Mouse (Mus musculus): Measurements from ENCODE around the gene Cfap77.

Cfap77 gene

DNA sequence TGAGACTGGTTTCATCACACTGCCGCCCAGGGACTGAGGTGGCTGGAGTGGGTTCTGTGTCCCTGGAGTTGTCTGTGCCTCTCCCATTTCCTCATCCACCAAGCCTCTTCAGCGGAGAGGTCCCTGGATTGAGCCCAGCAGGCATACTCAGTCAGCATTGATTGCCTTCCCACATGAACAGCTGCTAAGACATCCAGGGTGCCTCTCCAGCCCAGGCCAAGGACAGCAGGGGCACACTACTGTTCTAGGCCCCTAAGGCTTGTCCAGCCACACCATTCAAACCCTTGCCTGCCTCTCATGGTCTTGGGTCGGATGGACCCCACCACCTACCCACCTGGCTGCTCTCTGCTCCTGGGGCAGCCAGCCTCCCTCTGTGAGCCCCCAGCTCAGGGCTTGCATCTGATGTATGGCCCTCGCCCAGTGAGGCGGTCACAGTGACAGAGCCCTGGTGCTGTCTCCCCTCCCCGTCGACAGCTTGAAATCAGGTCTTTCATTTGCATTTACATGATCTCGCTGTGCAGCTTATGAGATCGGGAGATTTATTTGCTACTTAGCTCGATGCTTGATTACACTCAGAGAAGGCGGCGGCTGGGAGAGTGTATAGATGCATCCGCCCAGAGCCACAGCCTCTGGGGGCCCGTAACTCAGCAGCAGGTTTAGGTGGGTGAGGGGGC, 57.6 kb downstream of the Cfap77 start:
- DNase-seq (ENCODE audit: low spot score in 2 of 2): no peak

DNA sequence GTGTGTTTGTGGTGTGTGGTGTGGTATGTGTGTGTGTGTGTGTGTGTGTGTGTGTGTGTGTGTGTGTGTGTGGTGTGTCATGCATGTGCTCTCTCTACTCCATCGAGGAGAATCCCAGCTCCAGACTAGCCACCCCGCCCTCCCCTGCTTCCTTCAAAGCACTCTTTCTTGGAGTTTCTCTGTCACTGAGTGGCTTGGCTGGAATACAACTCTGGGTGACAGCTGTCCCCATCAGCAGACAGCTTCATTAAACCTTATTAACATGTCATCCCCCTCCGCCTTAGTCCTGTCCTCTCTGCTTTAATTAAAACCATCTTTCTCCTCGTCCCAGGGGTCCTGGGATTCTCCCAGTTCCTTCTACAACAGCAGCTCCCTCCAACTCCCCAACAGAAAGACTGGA, 59.4 kb downstream of the Cfap77 start:
- no peak for DNase-seq (ENCODE audit: low spot score in 2 of 2)

DNA sequence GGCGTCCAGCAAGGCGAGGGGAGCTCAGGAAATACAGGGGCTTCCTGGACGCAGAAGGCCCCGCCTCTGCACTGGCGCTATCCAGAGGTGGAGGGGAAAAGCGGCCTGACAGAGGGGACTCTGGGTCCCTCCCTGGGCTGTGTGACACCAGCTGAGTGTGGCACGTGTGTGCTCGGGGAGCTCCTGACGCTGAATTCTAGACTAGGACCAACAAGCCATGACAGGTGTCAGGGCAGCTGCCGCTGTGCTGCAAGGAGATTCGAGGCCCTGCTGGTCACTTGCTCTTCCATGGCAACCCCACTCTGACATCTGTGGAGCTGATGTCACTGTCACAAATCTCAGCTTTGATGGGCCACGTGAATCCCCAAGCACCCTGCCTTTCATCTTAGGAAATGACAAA, 60.9 kb downstream of the Cfap77 start:
- no peak for DNase-seq (ENCODE audit: low spot score in 2 of 2)

DNA sequence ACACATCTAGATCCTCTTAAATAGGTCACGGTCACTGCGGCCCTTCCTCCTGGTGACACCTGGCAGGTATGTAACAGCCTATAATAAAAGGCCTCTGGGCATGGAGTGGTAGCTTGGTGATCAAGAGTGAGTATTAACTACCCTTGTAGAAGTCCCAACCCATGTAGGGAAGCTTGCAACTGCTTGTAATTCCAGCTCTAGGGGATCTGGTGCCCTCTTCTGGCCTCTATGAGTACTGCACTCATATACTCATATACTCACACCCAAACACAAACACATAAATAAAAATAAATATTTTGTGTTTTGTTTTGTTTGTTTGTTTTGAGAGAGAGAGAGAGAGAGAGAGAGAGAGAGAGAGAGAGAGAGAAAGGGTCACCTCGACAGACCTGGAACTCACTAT, 66.1 kb downstream of the Cfap77 start:
- no peak for DNase-seq (ENCODE audit: low spot score in 2 of 2)

DNA sequence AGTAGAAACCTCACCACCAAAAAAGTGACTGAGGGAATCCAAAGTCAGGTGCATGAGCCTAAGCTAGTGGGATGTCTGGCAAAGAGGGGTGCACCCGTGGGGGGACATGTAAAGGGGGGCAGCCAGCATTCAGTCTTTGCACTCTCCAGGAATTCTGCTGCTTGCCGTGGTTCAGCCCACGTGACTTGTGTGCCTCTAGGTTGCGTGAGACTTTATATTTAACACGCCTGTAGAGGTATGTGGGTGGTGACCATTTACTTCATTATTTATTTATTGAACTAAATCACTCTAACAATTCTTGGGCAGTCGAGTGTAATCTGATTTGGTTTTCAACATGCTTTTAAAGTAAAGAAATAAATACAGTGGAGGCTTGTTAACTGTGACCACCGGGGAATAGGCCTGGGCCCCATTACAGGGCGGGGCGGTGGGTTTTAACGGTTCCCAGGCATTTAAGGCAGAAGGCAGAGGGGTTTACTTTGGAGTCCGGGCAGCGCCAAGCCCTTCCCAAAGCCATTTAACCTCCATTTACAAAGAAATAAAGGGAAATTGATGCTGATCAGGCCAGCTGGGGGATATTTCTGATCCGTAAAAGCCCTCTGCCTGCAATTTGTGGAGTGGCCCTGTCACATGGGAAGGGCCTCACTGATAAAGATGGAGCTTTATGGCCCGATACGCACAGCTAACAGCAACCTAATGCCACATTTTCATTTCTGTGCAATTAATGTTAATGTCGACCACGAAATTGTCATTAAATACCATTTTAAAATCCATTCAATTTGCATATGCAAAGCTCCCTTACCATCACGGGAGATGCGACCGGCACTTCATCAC, 74.6 kb downstream of the Cfap77 start:
- no peak for DNase-seq (ENCODE audit: low spot score in 2 of 2)

DNA sequence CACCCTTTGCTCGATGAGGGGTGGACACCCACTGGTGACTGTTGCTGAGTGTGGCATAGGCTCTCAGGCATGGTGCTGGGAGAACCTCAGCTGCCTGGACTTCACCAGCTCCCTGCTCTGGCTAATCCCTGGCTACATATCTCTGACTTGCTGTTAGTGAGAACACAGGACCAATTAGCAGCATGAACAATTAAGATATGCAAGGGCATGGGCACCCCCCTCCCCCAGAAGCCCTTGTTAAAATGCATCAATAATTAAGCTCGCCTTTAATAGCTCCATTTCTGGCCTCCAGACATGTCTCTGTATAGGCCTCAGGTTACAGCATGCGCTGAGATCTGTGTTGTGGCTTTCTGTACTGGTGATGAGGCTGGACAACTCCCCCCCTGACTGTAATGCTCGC, 76.4 kb downstream of the Cfap77 start:
- no peak for DNase-seq (ENCODE audit: low spot score in 2 of 2)

DNA sequence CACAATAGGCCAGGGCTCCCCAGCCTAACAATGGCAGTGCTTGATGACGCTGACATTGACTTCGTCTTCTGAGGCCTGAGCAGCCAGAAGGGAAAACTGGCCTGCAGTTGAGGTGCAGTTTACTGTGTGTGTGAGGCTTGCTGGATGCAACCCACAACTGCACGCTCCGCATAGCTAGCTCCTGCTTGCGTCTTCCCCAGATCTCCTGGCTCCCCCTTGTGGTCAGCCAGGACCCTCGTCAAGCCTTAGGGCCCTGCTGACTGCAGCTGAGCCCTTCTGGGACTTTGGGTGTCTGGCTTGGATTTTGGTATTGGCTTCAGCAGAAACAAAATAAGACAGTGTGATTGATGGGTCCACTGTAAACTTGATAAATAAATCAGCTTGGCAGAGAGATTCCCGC, 78.2 kb downstream of the Cfap77 start:
- peak; percentile 29 to 47 for DNase-seq (ENCODE audit: low spot score in 2 of 2)

DNA sequence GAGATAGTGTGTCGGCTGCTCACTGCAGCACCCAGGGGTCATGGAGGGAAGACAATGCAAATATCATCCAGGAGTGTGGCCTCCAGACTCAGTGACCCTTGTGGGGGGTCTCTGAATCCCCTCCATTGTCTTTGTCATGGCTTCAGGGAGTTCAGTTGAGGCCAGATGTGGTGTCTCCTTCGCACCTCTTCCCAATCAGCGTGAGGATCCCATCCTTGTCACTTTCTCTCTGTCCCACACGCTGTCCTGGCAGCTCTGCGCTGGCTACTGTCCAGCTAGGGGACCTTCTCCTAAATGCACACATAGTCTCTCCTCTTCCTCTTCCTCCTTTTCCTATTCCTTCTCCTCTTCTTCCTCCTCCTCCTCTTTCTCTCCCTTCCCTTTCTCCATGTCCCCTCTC, 79.3 kb downstream of the Cfap77 start:
- DNase-seq (ENCODE audit: low spot score in 2 of 2): no peak

DNA sequence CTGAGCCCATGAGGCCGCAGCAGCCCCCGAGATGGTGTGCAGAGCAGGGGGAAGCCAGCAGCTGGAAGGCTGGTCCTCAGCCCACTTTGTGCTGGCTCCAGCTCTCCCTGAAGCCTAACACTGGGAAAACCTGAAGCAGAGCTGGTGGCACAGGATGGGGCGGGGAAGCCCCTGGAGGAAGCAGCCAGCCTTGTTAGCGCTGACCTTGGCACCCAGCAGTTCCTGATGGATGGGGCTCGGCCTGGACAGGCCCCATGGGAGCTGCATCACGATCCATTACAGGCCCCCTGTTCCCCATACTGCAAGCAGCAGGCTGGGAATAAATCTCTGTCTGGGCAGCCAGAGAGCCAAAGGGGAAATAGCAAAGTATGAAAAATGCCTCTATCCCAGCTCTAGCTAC, 80.3 kb downstream of the Cfap77 start:
- no peak for DNase-seq (ENCODE audit: low spot score in 2 of 2)

DNA sequence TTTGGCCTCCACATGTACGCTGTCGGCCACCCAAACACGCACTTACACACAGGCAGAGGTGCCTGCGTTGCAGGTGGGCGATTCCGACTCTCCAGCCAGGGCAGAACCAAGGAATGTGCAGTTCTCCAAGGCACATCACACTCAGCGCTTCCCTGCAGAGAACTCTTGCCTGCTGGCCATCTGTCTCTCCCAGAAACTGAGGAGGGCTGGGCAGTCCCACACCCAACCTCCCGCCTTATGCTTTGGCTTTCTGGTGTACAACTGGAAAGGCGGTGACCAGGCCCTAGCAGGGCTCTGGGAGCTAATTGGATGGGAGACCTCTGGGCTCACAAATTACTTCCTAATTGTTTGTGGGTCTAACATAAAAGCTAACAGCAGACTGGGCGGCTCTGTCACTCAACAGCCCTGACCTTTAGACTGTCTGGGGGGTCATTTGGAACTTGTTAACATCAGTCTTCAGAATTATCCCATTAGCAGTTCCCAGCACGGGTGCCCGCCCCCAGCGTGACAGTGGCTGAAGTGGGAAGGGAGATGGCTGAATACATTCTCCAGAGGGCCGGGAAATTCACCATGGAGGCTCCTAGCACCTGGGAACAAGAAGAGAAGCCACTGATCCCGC, 80.9 kb downstream of the Cfap77 start:
- DNase-seq (ENCODE audit: low spot score in 2 of 2): no peak

DNA sequence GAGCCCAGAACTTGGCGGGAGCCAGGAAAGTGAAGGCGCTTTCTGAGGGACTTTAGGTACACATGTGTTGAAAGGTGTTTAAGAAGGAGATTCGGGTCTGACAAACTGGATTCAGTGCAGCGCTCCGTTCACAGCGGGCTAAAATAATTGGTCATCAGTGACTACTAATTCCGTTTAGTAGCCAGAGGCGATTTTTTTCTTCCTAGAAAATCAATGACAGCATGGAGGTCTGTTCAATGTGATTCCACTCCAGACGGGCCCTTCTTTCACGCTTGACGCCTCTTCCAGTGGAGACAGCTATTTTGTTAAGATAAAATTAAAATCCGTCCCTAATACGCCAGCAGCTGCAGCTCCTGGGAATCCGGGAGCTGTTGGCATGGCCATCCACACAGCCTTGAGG, 84.4 kb downstream of the Cfap77 start:
- DNase-seq (ENCODE audit: low spot score in 2 of 2): no peak

DNA sequence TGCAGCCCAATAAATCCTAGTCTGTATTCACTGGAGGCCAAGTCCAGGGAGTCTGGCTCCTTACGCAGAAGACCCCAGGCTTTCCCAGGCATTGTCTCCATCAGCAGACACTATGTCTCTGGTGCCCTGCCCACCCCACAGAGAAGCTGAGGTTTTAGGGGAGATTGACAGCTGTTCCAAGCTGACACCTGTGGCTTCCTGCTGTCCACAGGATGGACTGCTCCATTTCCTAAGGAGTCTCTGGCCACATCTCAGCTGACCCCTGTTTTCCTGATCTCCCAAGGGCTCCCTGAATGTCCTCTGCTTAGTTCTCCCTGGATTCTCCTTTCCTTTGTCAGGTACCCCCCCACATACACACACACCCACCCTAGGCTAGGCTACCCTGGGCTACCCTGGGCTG, 86.6 kb downstream of the Cfap77 start:
- DNase-seq (ENCODE audit: low spot score in 2 of 2): no peak

DNA sequence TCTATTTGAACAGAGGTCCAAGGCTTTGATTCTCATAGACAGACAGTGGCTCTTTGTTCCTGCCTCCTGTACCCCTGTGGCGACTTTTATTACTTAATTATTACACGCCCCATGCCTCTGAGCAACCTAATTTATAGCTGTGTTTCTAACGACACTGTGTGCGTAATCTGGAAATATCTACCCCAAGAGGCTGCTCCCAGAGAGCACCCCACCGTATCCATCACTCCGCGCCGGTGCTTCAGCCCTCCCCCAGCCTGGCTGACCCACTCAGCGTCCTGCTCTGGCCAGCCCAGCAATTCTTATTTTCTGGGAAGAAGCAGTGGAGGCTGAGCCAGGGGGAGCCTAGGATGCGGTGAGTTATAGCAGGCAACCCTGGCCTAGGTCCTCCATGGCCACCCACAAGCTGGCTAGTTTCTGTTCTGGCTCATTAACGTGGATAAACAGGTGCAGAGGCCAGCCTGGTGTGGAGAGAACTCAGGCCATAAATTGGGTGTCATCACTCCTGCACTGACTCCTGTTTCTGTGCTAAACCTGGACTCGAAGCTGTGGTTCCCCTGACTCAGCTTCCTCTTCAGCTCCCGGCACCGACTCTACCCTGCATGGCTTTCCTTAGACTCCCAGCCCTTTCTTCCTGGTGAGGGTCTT, 88.6 kb downstream of the Cfap77 start:
- DNase-seq (ENCODE audit: low spot score in 2 of 2): no peak

DNA sequence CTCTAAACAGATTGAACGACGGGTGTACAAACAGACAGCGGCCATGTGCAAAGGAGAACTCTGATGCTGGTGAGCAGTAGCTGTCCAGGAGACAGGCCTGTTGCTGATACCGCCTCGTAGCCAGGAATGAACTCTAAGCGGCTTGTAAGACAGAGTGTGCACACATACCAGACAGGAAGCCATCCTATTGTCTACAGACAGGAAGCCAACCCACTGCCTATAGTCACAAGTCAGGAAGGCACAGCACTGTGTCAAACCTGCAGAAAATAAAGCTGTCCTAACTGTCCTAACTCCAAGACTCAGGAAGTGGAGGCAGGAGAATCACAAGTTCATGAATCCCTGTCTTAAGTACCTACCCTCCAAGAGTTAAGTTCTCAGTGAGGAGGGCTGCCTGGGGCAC, 91.3 kb downstream of the Cfap77 start:
- DNase-seq (ENCODE audit: low spot score in 2 of 2): no peak

DNA sequence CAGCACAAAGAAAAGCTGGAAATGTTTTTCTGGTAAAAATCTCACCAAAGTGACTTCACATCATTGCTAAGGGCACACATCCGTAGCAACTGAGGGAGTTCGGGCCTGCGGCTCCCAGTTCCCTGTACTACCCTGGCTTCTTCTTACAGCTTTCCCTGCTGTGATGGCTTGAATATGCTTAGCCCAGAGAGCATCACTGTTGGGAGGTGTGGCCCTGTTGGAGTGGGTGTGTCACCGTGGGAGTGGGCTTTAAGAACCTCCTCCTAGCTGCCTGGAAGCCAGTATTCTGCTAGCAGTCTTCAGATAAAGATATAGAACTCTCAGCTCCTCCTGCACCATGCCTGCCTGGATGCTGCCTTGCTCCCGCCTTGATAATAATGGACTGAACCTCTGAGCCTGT, 93.2 kb downstream of the Cfap77 start:
- no peak for DNase-seq (ENCODE audit: low spot score in 2 of 2)

DNA sequence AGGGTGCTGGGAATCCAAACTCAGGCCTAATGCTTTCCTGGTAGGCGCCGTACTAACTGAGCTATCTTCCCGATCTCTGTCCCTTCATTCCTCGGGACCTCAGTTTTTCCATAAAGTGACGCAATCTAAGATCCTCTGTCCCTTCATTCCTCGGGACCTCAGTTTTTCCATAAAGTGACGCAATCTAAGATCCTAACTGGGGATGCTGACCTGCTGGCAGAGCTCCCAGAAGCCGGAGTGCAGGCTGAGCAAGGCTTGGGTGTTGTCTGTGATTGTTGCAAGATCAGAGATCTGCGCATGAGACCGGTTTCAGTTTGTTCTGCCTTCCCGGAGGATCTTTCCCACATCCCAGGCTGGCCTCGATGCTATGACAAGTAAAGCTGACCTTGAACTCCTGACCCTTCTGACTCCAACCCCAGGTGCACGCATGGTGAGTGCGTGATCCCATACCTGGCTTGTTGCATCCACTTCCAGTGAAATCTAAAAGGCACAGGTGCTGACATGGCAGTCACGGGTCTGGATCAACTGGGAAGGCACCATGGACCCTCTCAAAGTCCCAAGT, 93.8 kb downstream of the Cfap77 start:
- no peak for DNase-seq (ENCODE audit: low spot score in 2 of 2)

DNA sequence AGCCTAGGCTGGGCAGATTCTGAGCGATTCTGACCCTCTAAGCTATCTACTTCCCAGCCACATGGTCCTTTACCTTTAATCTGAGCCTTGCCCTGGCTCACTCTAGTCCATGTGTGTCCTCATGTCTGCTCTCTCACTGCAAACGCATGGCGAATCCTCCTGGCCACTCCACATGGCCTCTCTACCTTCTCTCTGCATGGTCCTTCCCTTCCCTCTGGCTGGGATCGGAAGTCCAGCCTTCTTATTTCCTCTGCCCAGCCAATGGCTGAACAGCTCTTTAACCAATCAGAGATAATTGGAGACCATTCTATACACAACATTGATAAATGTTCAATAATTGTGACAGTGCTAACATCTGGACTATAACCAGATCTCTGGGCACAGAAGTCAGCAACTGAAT, 98.0 kb downstream of the Cfap77 start:
- no peak for DNase-seq (ENCODE audit: low spot score in 2 of 2)

DNA sequence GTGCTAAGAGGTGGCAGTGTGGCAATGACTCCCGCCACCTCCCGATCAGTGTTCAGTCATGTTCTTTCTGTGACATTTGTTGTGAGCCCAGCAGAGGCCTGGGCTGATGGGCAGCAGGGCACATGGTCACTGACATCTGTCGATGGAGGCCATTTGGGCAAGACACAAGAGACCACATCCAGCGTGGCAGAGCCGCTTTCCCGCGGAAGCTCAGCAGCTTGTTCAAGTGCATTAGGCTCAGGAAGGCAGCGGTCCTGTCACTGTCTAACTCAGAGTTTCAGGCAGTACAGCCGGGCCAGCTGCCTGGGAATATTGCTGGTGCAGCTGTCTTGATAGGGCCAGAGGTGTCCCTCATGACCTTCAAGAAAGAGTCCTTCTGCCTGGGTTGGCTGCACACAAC, 100.3 kb downstream of the Cfap77 start:
- DNase-seq (ENCODE audit: low spot score in 2 of 2): no peak

DNA sequence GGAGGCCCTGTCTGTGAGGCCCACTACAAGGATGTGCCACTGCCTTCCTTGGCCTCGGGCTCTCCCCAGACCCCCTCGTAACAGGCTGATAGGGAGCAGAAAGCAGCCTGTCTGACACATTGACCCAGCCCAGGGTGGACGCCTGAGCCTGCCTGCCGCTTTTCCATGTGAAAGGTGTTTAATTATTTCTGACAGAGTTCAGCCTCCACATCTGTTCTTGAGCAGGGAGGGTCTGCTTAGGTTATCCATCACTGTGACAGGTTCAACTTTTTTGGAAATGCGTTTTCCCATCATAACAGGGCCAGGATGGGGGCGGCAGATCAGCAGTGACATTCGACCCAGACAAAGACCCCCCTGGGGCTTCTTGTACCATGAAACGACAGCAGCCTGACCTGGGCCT, 101.9 kb downstream of the Cfap77 start:
- no peak for DNase-seq (ENCODE audit: low spot score in 2 of 2)

DNA sequence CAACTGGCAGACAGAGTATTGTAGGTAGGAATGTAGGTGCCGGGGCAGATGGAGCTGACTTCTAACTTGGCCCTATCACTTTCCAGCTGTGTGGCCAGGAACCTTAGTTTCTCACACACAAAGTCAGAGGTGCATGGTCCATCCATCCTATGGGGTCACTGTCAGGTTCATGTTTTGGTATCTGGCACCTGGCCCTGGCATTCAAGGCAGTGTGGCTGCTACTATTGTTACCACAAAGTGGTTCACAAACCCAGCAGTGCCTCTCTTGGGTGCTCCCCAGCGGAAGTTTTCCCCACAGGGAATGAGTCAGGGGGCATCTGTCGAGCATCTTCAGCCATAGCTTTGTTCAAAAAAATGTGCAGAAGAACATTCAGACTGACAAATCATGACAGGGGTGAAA, 108.6 kb downstream of the Cfap77 start:
- no peak for DNase-seq (ENCODE audit: low spot score in 2 of 2)

DNA sequence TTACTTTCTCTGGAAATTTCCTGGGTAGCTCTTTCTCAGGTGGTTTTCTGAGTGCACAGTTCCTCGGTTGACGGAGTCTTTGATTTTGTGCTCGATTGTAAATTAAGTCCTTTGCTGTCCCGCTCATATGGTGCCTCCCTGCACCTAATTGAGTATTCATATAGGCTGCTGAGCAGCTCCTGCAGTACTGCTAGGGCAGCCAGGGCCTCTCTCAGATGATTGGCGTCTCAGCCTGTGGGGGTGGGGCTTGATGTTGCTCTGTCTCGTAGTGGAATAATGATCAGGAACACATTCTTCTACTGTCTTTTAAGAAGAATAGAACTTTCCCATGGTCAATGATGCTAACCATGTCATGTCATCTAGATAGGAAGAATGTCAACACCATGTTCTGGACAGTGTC, 109.5 kb downstream of the Cfap77 start:
- DNase-seq (ENCODE audit: low spot score in 2 of 2): no peak

Measured in spleen, postnatal 36 days (tissue).